23 mouse cellular contexts compared by ENCODE assay signal in the genomic region with DNA sequence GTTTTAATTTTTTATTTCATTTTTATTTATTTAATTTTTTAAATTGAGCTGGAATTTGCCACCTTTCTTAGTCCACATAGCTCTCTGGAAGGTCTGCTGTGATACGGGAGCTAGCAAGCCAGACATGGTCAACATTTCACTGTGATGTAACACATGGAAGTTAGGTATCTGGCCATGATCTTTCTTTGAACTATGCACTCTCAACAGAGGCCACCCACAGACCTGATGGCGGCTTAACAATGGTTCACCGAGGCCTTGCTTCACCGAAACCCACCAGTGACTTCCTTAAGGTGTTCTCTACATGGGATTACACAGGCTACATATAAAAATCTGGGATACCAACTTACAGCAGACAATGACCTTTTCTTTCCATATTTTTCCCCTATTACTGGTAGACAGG. TPM values are rescaled to one million over a fixed set of nuclear protein-coding genes. Genes with fewer than 3 reads are reported as not detected.
A peak's percentile ranks its signal among the peaks of the same experiment; 100 is the strongest.
DNase-seq lines count a peak whose midpoint lies in the region; ATAC-seq and TF ChIP-seq lines count a peak whose summit lies in the region.
"Had no signal": no experiment of that assay in that cellular context is flagged by ENCODE, and none has a peak within 500 bp of the region (broad histone marks: within the 10 kb centered on the region; RNA-seq: fewer than 3 reads in every experiment).

No protein-coding gene starts in this region.

- ATAC-seq in lung, embryonic 14.5 days (ENCODE audit: insufficient read depth), result 0 out of 2 replicates have a peak, but pooled peaks have one; percentile 12
- ATAC-seq in intestine, embryonic 16.5 days, result peak; percentile 64
- ATAC-seq in liver, embryonic 14.5 days (ENCODE audit: insufficient read depth), result peak; percentile 68
- no peak for ATAC-seq in inflammation-experienced regulatory T-cells, adult 6 months
- ATAC-seq: forebrain, embryonic 15.5 days; hindbrain, embryonic 16.5 days; Patski had no signal

- no peak for DNase-seq in lung, embryonic 14.5 days
- no peak for DNase-seq in lung, postnatal 36 days
- DNase-seq in liver, embryonic 14.5 days (ENCODE audit: low read depth in 3 of 3, low spot score in 3 of 3), result peak in 1 of 3 experiments; percentile 18
- peak; percentile 72 for DNase-seq in yolk sac, embryonic 10.5 days (ENCODE audit: low spot score)
- no peak for DNase-seq in heart, postnatal 25 days (ENCODE audit: low spot score)
- DNase-seq: cerebellum, adult 18-20 months; cerebellum, postnatal 10 days; gastrocnemius, postnatal 25 days; heart, postnatal 14 days; kidney, postnatal 4 days; lung, adult 18-20 months; lung, postnatal 10 days; midbrain, embryonic 14.5 days; right cerebral cortex, postnatal 25 days; thymus, postnatal 4 days had no signal

- TF ChIP-seq CTCF in lung, embryonic 14.5 days (IDR thresholded peaks at IDR 0.05; ENCODE audit: low read depth), result no peak
- TF ChIP-seq CTCF in liver, embryonic 14.5 days (IDR thresholded peaks at IDR 0.05; ENCODE audit: low read depth), result no peak

- H3K9ac ChIP-seq in lung, embryonic 14.5 days, result no peak overlapping the region
- no peak overlapping the region for H3K9ac ChIP-seq in intestine, embryonic 16.5 days (ENCODE audit: low read depth, low read length)
- H3K9ac ChIP-seq in liver, embryonic 14.5 days (replicated peaks), result no peak overlapping the region
- H3K9ac ChIP-seq: embryonic facial prominence, embryonic 13.5 days; forebrain, embryonic 15.5 days had no signal

- no peak overlapping the region for H3K27ac ChIP-seq in lung, embryonic 14.5 days (ENCODE audit: low read depth)
- no peak overlapping the region for H3K27ac ChIP-seq in intestine, embryonic 16.5 days (ENCODE audit: low read length)
- H3K27ac ChIP-seq in liver, embryonic 14.5 days, result no peak overlapping the region
- H3K27ac ChIP-seq: embryonic facial prominence, embryonic 13.5 days; forebrain, embryonic 10.5 days; forebrain, embryonic 15.5 days; kidney, postnatal 0 days had no signal

- H3K4me3 ChIP-seq in lung, embryonic 14.5 days (ENCODE audit: low read depth, low read length), result no peak overlapping the region
- H3K4me3 ChIP-seq in intestine, embryonic 16.5 days (ENCODE audit: low read length), result no peak overlapping the region
- no peak overlapping the region for H3K4me3 ChIP-seq in liver, embryonic 14.5 days (ENCODE audit: insufficient read depth in 1 of 2, low read depth in 2 of 2, low read length in 2 of 2)
- H3K4me3 ChIP-seq: embryonic facial prominence, embryonic 13.5 days; forebrain, embryonic 10.5 days; forebrain, embryonic 15.5 days had no signal

- H3K36me3 ChIP-seq in lung, embryonic 14.5 days (ENCODE audit: insufficient read depth), result peaks cover 80% of the 10 kb centered on the region
- peaks cover 17% of the 10 kb centered on the region for H3K36me3 ChIP-seq in intestine, embryonic 16.5 days (ENCODE audit: control insufficient read depth, insufficient read depth, low read length)
- peaks cover 73% of the 10 kb centered on the region for H3K36me3 ChIP-seq in liver, embryonic 14.5 days (replicated peaks; ENCODE audit: control insufficient read depth, insufficient read depth, low read depth)

- no peaks in the 10 kb centered on the region for H3K9me3 ChIP-seq in lung, embryonic 14.5 days (ENCODE audit: low read depth, low read length)
- no peaks in the 10 kb centered on the region for H3K9me3 ChIP-seq in intestine, embryonic 16.5 days (ENCODE audit: control insufficient read depth, low read length)
- H3K9me3 ChIP-seq in liver, embryonic 14.5 days (ENCODE audit: control insufficient read depth, low read length), result no peaks in the 10 kb centered on the region
- H3K9me3 ChIP-seq: embryonic facial prominence, embryonic 13.5 days; forebrain, embryonic 10.5 days; forebrain, embryonic 15.5 days had no signal

- no peaks in the 10 kb centered on the region for H3K4me1 ChIP-seq in lung, embryonic 14.5 days (ENCODE audit: insufficient read depth)
- H3K4me1 ChIP-seq in intestine, embryonic 16.5 days (ENCODE audit: control insufficient read depth, insufficient read depth, low read length), result peaks cover 9% of the 10 kb centered on the region; the same call in 1 of the 2 replicates
- H3K4me1 ChIP-seq in liver, embryonic 14.5 days (replicated peaks; ENCODE audit: control insufficient read depth in 2 of 2, insufficient read depth in 2 of 2, low read length in 1 of 2), result peaks cover 0 to 2% of the 10 kb centered on the region in 2 experiments; a peak in 2 of 4 replicates
- H3K4me1 ChIP-seq: forebrain, embryonic 10.5 days; forebrain, embryonic 15.5 days had no signal

- intact Hi-C loops in heart, postnatal 25 days (cut with DNase I), result no loop called here

- 44% methylated on average over 4 of the region's 4 CpGs for WGBS in lung, embryonic 14.5 days
- WGBS in intestine, embryonic 16.5 days, result 65% methylated on average over 4 of the region's 4 CpGs
- WGBS in liver, embryonic 14.5 days (ENCODE audit: insufficient replicate concordance), result 87% methylated on average over 4 of the region's 4 CpGs

- H3K27me3 ChIP-seq in lung, embryonic 14.5 days (ENCODE audit: insufficient read depth, low read length), result no peaks in the 10 kb centered on the region
- H3K27me3 ChIP-seq in intestine, embryonic 16.5 days (replicated peaks; ENCODE audit: control insufficient read depth, insufficient read depth, low read length), result no peaks in the 10 kb centered on the region
- H3K27me3 ChIP-seq in liver, embryonic 14.5 days (ENCODE audit: control insufficient read depth, insufficient read depth, low read length), result no peaks in the 10 kb centered on the region
- H3K27me3 ChIP-seq: embryonic facial prominence, embryonic 13.5 days; forebrain, embryonic 15.5 days; Patski had no signal

- H3K4me2 ChIP-seq in lung, embryonic 14.5 days, result no peak overlapping the region
- no peak overlapping the region for H3K4me2 ChIP-seq in intestine, embryonic 16.5 days (ENCODE audit: low read depth, low read length)
- no peak overlapping the region for H3K4me2 ChIP-seq in liver, embryonic 14.5 days (ENCODE audit: low read depth)
- H3K4me2 ChIP-seq: embryonic facial prominence, embryonic 13.5 days; forebrain, embryonic 15.5 days had no signal

- TF ChIP-seq EP300 in liver, embryonic 14.5 days (IDR thresholded peaks at IDR 0.05; ENCODE audit: low read depth), result no peak

RNA-seq across cellular contexts. Expression of a gene that starts 26.2 kb away (rescaled TPM):
- 3.4 and 3.5 TPM in 2 replicates for polyA plus RNA-seq in lung, embryonic 14.5 days (2014; fragmentation: Nextera tagmentation; extraction: Ambion mirVana)
- 3.1 and 3.6 TPM in 2 replicates for polyA plus RNA-seq in intestine, embryonic 16.5 days (2015; fragmentation: Nextera tagmentation; extraction: Ambion mirVana)
- polyA plus RNA-seq in liver, embryonic 14.5 days (2012; rRNA removed), result 2.7 and 3.1 TPM in 2 replicates
- 2.1 and 2.4 TPM in 2 replicates for polyA plus RNA-seq in liver, embryonic 14.5 days (2014; fragmentation: Nextera tagmentation; extraction: Ambion mirVana)
- 1 to 10 TPM; 2.8 to 5.0 (median 3.8) TPM for polyA plus RNA-seq in inflammation-experienced regulatory T-cells, adult 6 months (2017; shearing (Covaris generic))
- total RNA-seq in heart, postnatal 25 days (2021), result 10 to 100 TPM; 10.8 to 12.7 TPM

RNA-seq across cellular contexts. Expression of a gene that starts 41.1 kb away (rescaled TPM):
- 102 and 106 TPM in 2 replicates for polyA plus RNA-seq in lung, embryonic 14.5 days (2014; fragmentation: Nextera tagmentation; extraction: Ambion mirVana)
- 43.5 and 47.8 TPM in 2 replicates for polyA plus RNA-seq in intestine, embryonic 16.5 days (2015; fragmentation: Nextera tagmentation; extraction: Ambion mirVana)
- polyA plus RNA-seq in liver, embryonic 14.5 days (2012; rRNA removed), result 6.9 and 9.8 TPM in 2 replicates
- polyA plus RNA-seq in liver, embryonic 14.5 days (2014; fragmentation: Nextera tagmentation; extraction: Ambion mirVana), result 23.2 and 25.5 TPM in 2 replicates
- 1 to 10 TPM; 3.9 to 9.8 (median 6.3) TPM for polyA plus RNA-seq in inflammation-experienced regulatory T-cells, adult 6 months (2017; shearing (Covaris generic))
- total RNA-seq in heart, postnatal 25 days (2021), result 1 to 10 TPM in 1 of 2 experiments, under 1 TPM in 1; 0.88 to 1.3 TPM

RNA-seq across cellular contexts. Expression of a gene that starts 43.1 kb away (rescaled TPM):
- 38.6 and 42.1 TPM in 2 replicates for polyA plus RNA-seq in lung, embryonic 14.5 days (2014; fragmentation: Nextera tagmentation; extraction: Ambion mirVana)
- 19.7 and 44.7 TPM in 2 replicates for polyA plus RNA-seq in intestine, embryonic 16.5 days (2015; fragmentation: Nextera tagmentation; extraction: Ambion mirVana)
- 53.8 and 96.0 TPM in 2 replicates for polyA plus RNA-seq in liver, embryonic 14.5 days (2012; rRNA removed)
- 113 and 125 TPM in 2 replicates for polyA plus RNA-seq in liver, embryonic 14.5 days (2014; fragmentation: Nextera tagmentation; extraction: Ambion mirVana)
- 1 to 10 TPM; 6.5 to 8.7 (median 8.4) TPM for polyA plus RNA-seq in inflammation-experienced regulatory T-cells, adult 6 months (2017; shearing (Covaris generic))
- total RNA-seq in heart, postnatal 25 days (2021), result 10 to 100 TPM; 53.9 to 54.1 TPM
